Mouse (Mus musculus): ENCODE results near the gene Cldnd1. TPM values are rescaled to one million over a fixed set of nuclear protein-coding genes. Genes with fewer than 3 reads are reported as not detected.

Gene Cldnd1
- 100 to 1,000 TPM; 108 to 121 TPM for total RNA-seq (2021)
- long read RNA-seq, experiment 1, transcript Cldnd1-201 (5 exons, 2,147 nt), result major isoform, 89 of 186 reads
- long read RNA-seq, experiment 1, transcript Cldnd1-204 (6 exons, 1,540 nt), result minor isoform, 34 of 186 reads
- long read RNA-seq, experiment 1, partial matches to known transcripts, result 10 of 186 reads
- long read RNA-seq, experiment 1, other reads (novel, unspliced or antisense), result 53 of 186 reads
- long read RNA-seq, experiment 2, transcript Cldnd1-201 (5 exons, 2,147 nt), result major isoform, 88 of 145 reads
- long read RNA-seq, experiment 2, transcript Cldnd1-204 (6 exons, 1,540 nt), result minor isoform, 16 of 145 reads
- long read RNA-seq, experiment 2, partial matches to known transcripts, result 8 of 145 reads
- long read RNA-seq, experiment 2, other reads (novel, unspliced or antisense), result 32 of 145 reads

DNA sequence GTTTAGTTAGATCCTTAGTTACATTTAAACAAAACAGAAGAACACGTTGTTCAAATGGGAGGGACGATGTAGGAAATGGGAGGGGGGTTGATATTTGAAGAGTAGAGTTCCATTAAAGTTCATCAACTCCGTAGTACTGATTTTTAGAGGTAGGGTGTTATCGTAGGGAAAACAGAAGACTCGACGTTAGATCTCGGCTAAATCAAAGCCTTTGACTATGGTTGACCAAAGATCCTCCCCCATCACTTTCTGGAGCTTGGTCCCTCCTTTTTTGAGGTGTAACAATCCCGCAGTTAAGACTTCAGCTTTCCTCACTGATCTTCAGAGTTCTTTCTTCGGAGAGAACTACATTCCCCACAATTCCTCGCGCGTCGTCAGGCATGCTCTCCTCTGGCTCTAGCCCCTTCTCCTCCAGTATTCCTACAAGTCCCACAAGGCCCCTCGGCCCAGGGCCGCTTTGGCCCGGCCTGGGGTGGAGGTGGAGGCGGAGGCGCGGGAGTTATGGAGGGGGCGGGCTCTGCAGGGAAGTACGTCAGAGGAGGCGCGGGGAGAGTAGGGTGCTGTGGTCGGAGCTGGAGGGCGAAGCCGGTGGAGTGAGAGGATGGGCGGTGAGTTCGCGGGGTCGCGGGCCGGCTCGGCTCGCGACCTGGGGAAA is at the start of gene Cldnd1:
Cldnd1 (plus strand) TSS at position 434 of the 655 bp plus-strand sequence.
- peak; percentile 94 for DNase-seq (ENCODE audit: low spot score in 2 of 2)
- intact Hi-C loops (cut with DNase I), result loop anchor here (2.0 kb wide), 1 partner anchor 57 kb away; the partner anchor contains the start of gene Cpox

GRCm38 (mm10) chr16:58678660-58679059 is 49.0 kb upstream of the Cldnd1 start:
- intact Hi-C loops (cut with DNase I), result loop anchor here (5.0 kb wide), 1 partner anchor 724 kb away; no protein-coding TSS in a partner anchor
- DNase-seq (ENCODE audit: low spot score in 2 of 2), result no peak

DNA sequence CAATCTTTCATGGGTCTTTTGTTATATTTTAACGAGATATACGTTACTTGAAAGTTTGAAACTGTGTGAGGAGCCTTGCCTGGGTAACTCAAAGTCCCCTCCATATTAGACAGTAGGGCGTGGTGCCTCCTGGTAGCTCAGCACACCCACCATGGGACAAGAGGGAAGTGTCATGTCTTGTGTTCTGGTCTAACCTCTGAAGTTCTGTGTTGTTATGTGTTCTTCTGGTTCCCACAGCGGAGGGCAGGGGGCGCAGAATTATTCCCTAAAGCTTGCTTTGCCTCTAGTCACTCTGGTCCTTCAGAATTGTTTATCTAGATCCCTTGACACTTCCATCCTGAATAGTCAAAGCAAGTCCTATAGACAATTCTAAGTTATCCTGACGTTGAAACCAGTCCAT is 45.7 kb upstream of the Cldnd1 start:
- intact Hi-C loops (cut with DNase I), result no loop called here
- no peak for DNase-seq (ENCODE audit: low spot score in 2 of 2)

- DNase-seq (ENCODE audit: low spot score in 2 of 2), result no peak
- intact Hi-C loops (cut with DNase I), result no loop called here
Measured at GRCm38 (mm10) chr16:58682870-58683269, 44.8 kb upstream of the Cldnd1 start.

DNA sequence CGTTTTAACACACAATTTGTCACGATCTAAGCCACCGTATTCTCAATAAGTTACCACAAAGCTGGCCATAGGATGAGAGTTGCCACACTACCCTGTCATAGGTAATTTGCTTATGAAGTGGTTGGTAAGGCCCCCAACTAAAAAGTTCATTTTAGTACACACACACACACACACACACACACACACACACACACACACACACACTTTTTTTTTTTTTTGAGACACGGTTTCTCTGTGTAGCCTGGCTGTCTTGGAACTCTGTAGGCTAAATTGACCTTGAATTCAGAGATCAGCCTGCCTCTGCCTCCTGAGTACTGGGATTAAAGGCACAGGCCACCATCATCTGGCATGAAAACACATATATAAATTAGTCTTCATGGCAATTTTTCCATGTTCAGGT is 43.8 kb upstream of the Cldnd1 start:
- no peak for DNase-seq (ENCODE audit: low spot score in 2 of 2)
- intact Hi-C loops (cut with DNase I), result no loop called here

DNA sequence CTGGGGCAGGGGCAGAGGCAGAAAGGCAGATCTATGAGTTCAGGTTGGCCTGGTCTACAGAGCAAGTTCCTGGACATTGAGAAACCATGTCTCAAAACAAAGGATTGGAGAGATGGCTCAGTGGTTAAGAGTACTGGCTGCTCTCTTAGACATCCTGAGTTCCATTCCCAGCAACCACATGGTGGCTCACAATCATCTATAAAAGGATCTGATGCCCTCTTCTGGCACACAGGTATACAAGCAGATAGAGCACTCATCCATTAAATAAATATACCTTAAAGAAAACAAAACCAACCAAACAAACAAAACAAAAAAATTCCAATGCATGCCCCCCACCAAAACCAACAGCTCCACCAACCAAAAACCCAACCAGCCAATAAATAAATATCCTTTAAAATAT is 43.2 kb upstream of the Cldnd1 start:
- intact Hi-C loops (cut with DNase I), result no loop called here
- DNase-seq (ENCODE audit: low spot score in 2 of 2), result no peak

GRCm38 (mm10) chr16:58685548-58686537 is 41.9 kb upstream of the Cldnd1 start:
- intact Hi-C loops (cut with DNase I), result no loop called here
- peak in 1 of 2 experiments; percentile 25 for DNase-seq (ENCODE audit: low spot score in 2 of 2)

- DNase-seq (ENCODE audit: low spot score in 2 of 2), result no peak
- intact Hi-C loops (cut with DNase I), result no loop called here
Measured at GRCm38 (mm10) chr16:58688534-58688933, 39.2 kb upstream of the Cldnd1 start.

DNA sequence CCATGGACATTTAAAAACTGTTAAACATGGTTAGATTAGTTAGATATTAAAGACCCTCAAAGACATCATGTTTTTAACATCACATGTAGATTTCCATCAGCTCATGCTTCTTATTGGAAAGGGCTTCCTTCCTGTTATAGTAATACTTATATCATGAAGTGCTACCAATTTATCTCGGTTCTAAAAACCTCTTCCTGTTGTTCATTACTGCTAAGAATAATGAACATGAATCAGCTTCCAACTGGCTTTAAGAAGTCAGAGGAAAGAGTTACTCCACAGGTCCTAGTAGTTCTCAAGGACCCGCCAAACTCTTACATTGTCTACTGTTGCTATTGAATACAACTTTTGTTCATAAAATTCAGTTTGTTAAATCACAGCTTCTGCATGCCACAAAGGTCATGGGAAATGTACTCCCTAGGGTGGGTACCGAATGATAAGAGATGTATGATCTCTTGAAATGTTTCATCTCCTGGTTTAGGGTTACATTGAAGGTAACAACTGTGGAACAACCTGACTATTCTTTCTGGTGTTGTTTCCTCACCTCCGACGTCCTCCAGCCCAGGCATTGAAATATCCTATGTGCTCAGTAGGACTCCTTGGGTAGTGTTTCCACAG is 38.0 kb upstream of the Cldnd1 start:
- intact Hi-C loops (cut with DNase I), result no loop called here
- DNase-seq (ENCODE audit: low spot score in 2 of 2), result no peak

- intact Hi-C loops (cut with DNase I), result no loop called here
- no peak for DNase-seq (ENCODE audit: low spot score in 2 of 2)
Measured at GRCm38 (mm10) chr16:58690322-58690732, 37.4 kb upstream of the Cldnd1 start.

DNA sequence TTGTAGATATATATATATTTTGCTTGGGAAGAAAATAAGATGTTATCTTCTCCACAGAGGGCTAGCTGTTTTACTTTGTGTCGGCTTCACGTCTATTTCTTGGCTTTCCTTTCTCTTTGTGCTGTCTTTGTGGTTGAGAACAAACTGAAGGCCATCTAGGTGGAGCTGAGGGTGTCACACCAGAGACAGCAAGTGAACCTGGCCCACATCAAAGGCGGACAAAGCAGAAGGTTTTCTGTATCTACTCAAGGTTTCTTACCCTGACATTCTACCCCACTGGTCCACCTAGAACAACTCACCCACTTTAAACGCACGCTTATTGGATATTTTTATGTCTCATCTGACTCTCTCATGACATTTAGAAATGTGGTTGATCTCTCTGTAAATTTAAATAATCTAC is 33.6 kb upstream of the Cldnd1 start:
- intact Hi-C loops (cut with DNase I), result no loop called here
- no peak for DNase-seq (ENCODE audit: low spot score in 2 of 2)

DNA sequence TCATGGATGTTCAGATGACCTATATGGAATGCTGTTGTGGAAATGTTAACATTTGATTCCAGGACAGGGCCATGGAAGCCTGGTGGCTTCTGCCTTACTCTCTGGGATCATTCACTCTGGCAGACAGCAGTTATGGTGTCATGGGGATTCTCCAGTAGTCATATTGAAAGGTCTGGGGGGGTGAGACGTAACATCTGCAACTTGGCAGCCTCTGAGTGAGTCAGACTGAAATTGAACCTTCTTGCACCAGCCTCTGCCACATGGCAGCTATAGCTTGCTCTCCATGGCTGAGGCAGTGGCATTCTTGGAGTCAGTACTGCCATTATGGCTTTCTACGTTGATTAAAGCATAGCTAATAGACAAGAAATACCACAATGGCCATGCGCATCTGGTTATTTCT is 30.9 kb upstream of the Cldnd1 start:
- intact Hi-C loops (cut with DNase I), result no loop called here
- DNase-seq (ENCODE audit: low spot score in 2 of 2), result no peak

GRCm38 (mm10) chr16:58697261-58697660 is 30.4 kb upstream of the Cldnd1 start:
- intact Hi-C loops (cut with DNase I), result no loop called here
- DNase-seq (ENCODE audit: low spot score in 2 of 2), result no peak

DNA sequence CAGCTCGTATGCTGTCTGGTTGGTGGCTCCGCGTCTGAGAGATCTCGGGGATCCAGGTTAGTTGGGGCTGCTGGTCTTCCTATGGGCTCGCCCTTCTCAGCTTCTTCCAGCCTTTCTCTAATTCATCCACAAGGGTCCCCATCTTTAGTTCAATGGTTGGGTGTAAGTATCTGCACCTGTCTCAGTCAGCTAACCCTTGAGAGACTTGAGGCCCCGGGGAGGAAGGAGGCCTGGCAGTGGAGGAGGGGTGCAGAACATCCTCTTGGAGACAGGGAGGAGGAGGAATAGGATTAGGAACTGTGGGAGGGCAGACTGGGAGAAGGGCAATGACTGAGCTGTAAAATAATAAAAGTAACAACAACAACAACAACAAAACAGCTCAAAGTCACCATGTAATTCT is 27.5 kb upstream of the Cldnd1 start:
- no peak for DNase-seq (ENCODE audit: low spot score in 2 of 2)
- intact Hi-C loops (cut with DNase I), result no loop called here

- no peak for DNase-seq (ENCODE audit: low spot score in 2 of 2)
- intact Hi-C loops (cut with DNase I), result no loop called here
Measured at GRCm38 (mm10) chr16:58700816-58701424, 26.8 kb upstream of the Cldnd1 start.

- no peak for DNase-seq (ENCODE audit: low spot score in 2 of 2)
- intact Hi-C loops (cut with DNase I), result no loop called here
Measured at GRCm38 (mm10) chr16:58701779-58702178, 25.9 kb upstream of the Cldnd1 start.

DNA sequence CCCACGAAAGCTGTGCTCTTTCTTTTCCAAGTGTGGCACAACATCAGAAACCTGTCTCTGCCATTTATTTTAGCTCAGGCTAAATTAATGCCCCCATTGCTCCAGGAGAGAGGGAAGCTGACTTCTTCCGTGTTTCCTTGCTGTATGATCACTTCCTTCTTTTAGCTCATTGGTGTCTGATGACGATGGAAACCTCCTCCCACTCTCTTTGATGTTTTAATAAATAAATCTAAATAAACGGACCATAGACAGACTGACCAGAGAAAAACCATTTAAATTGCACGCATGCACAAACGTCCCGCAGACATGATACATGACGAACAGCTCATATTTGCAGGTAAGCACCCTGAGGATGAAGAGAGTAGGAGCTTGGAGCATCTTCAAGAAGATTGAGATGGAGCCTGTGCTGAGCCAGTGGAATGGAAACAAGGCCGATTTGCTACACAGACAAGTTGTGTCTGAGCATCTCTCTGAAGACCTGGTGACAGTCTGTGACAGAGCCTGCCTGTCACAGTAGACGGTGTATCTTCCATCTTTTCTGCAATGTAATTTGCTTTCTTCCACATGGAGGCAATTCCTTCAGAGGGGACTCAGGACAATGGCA is 25.3 kb upstream of the Cldnd1 start:
- intact Hi-C loops (cut with DNase I), result no loop called here
- DNase-seq (ENCODE audit: low spot score in 2 of 2), result no peak

- intact Hi-C loops (cut with DNase I), result no loop called here
- DNase-seq (ENCODE audit: low spot score in 2 of 2), result no peak
Measured at GRCm38 (mm10) chr16:58703382-58704124, 24.2 kb upstream of the Cldnd1 start.

Measured in left cerebral cortex, postnatal 14 days (tissue).